Comparison of ENCODE assay signal across 8 mouse cellular contexts in the genomic region with DNA sequence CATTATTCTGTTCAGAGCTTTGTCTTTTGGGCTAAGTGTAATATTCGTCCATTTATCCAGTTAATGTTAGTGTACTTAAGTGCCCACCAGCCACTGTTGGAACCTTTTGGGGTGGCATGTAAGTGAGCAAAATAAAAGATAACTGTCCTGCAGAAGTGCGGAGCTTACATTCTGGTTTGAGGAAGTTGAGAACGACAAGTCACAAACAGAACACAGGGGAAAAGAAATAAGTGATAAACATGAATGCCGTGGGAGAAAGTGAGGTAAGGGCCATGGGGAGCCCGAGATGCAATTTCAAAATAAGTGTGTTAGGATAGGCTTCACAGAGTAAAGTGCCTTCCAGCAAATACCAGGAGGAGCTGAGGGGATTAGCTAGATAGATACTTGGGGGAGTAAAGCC. TPM values are rescaled to one million over a fixed set of nuclear protein-coding genes. Genes with fewer than 3 reads are reported as not detected.
DNase-seq lines count a peak whose midpoint lies in the region; ATAC-seq and TF ChIP-seq lines count a peak whose summit lies in the region.

No protein-coding gene starts in this region.

- no peak overlapping the region for H3K27ac ChIP-seq in left cerebral cortex, adult 2 months
- H3K27ac ChIP-seq in forebrain, embryonic 10.5 days = no peak overlapping the region
- no peak overlapping the region for H3K27ac ChIP-seq in limb, embryonic 12.5 days
- no peak overlapping the region for H3K27ac ChIP-seq in neural tube, embryonic 15.5 days (replicated peaks)

- no peak for ATAC-seq in limb, embryonic 12.5 days (ENCODE audit: insufficient number of reproducible peaks, insufficient read depth, low FRiP score, low TSS enrichment, low read depth)
- no peak for ATAC-seq in neural tube, embryonic 15.5 days (ENCODE audit: low FRiP score)

- peak overlapping the region; percentile 70 for H3K4me2 ChIP-seq in limb, embryonic 12.5 days
- peak overlapping the region; percentile 87 for H3K4me2 ChIP-seq in neural tube, embryonic 15.5 days

- peaks cover 22% of the 10 kb centered on the region for H3K4me1 ChIP-seq in forebrain, embryonic 10.5 days
- H3K4me1 ChIP-seq in limb, embryonic 12.5 days (replicated peaks) = peaks cover 8% of the 10 kb centered on the region
- peaks cover 19% of the 10 kb centered on the region for H3K4me1 ChIP-seq in neural tube, embryonic 15.5 days

- 78% methylated on average over 5 of the region's 5 CpGs for WGBS in forebrain, embryonic 10.5 days
- WGBS in limb, embryonic 12.5 days = 75% methylated on average over 5 of the region's 5 CpGs
- 76% methylated on average over 5 of the region's 5 CpGs for WGBS in neural tube, embryonic 15.5 days

- no peak for DNase-seq in left cerebral cortex, adult 2 months (ENCODE audit: extremely low spot score in 1 of 2, low spot score in 2 of 2)
- no peak for DNase-seq in left cerebral cortex, adult 9 months (ENCODE audit: low spot score in 2 of 2)
- DNase-seq in forebrain, embryonic 10.5 days (ENCODE audit: extremely low spot score, low spot score) = no peak
- DNase-seq in left cerebral cortex, postnatal 14 days (ENCODE audit: low spot score in 2 of 2) = no peak
- no peak for DNase-seq in kidney, adult 18-20 months
- no peak for DNase-seq in layer of hippocampus, adult 8-10 months (ENCODE audit: low spot score in 2 of 2)

- intact Hi-C loops in left cerebral cortex, adult 2 months (cut with DNase I) = loop anchor here (5.0 kb wide), 1 partner anchor 136 kb away; no protein-coding TSS in a partner anchor
- intact Hi-C loops in left cerebral cortex, postnatal 14 days (cut with DNase I) = no loop called here

- no peaks in the 10 kb centered on the region for H3K9me3 ChIP-seq in forebrain, embryonic 10.5 days
- H3K9me3 ChIP-seq in limb, embryonic 12.5 days = no peaks in the 10 kb centered on the region
- no peaks in the 10 kb centered on the region for H3K9me3 ChIP-seq in neural tube, embryonic 15.5 days (replicated peaks)

- peak overlapping the region; percentile 64 for H3K4me3 ChIP-seq in left cerebral cortex, adult 2 months
- peak overlapping the region; percentile 66 for H3K4me3 ChIP-seq in forebrain, embryonic 10.5 days
- peak overlapping the region; percentile 60 for H3K4me3 ChIP-seq in limb, embryonic 12.5 days (replicated peaks)
- H3K4me3 ChIP-seq in neural tube, embryonic 15.5 days (replicated peaks) = peak overlapping the region; percentile 75

- H3K9ac ChIP-seq in limb, embryonic 12.5 days (replicated peaks) = no peak overlapping the region
- H3K9ac ChIP-seq in neural tube, embryonic 15.5 days (replicated peaks) = peak overlapping the region; percentile 52; the same call in 1 of the 2 replicates

- no peak for TF ChIP-seq CTCF in left cerebral cortex, adult 2 months (IDR thresholded peaks at IDR 0.05)

- no peaks in the 10 kb centered on the region for H3K27me3 ChIP-seq in forebrain, embryonic 10.5 days (ENCODE audit: poor library complexity, severe bottlenecking)
- H3K27me3 ChIP-seq in limb, embryonic 12.5 days = no peaks in the 10 kb centered on the region
- no peaks in the 10 kb centered on the region for H3K27me3 ChIP-seq in neural tube, embryonic 15.5 days (replicated peaks)

- peaks cover 35% of the 10 kb centered on the region for H3K36me3 ChIP-seq in forebrain, embryonic 10.5 days (replicated peaks)
- peaks cover 28% of the 10 kb centered on the region for H3K36me3 ChIP-seq in limb, embryonic 12.5 days
- H3K36me3 ChIP-seq in neural tube, embryonic 15.5 days = peaks cover 29% of the 10 kb centered on the region

RNA-seq across cellular contexts. Expression of a gene that starts 3.0 kb away (rescaled TPM):
- total RNA-seq in left cerebral cortex, adult 2 months (2021) = 1 to 10 TPM; 5.9 to 6.2 TPM
- polyA plus RNA-seq in forebrain, embryonic 10.5 days (2016; fragmentation: Nextera tagmentation; extraction: Ambion mirVana) = 11.2 and 11.9 TPM in 2 replicates
- 9.1 and 9.7 TPM in 2 replicates for polyA plus RNA-seq in limb, embryonic 12.5 days (2016; fragmentation: Nextera tagmentation; extraction: Ambion mirVana)
- 8.9 and 9.6 TPM in 2 replicates for polyA plus RNA-seq in neural tube, embryonic 15.5 days (2015; fragmentation: Nextera tagmentation; extraction: Ambion mirVana)
- total RNA-seq in left cerebral cortex, postnatal 14 days (2021) = 1 to 10 TPM; 4.0 to 4.4 TPM
- total RNA-seq in layer of hippocampus, adult 8-10 months (2022) = 1 to 10 TPM; 5.7 to 6.8 (median 6.6) TPM

RNA-seq across cellular contexts. Expression of a gene that starts 48.3 kb away (rescaled TPM):
- under 1 TPM; 0.50 to 0.63 TPM for total RNA-seq in left cerebral cortex, adult 2 months (2021)
- 0.09 and 0.11 TPM in 2 replicates for polyA plus RNA-seq in forebrain, embryonic 10.5 days (2016; fragmentation: Nextera tagmentation; extraction: Ambion mirVana)
- 0.06 and 0.16 TPM in 2 replicates for polyA plus RNA-seq in limb, embryonic 12.5 days (2016; fragmentation: Nextera tagmentation; extraction: Ambion mirVana)
- polyA plus RNA-seq in neural tube, embryonic 15.5 days (2015; fragmentation: Nextera tagmentation; extraction: Ambion mirVana) = 0.27 and 0.31 TPM in 2 replicates
- under 1 TPM; 0.35 to 0.44 TPM for total RNA-seq in left cerebral cortex, postnatal 14 days (2021)
- under 1 TPM; 0.63 to 0.96 (median 0.70) TPM for total RNA-seq in layer of hippocampus, adult 8-10 months (2022)

RNA-seq across cellular contexts. Expression of a gene that starts 50.5 kb away (rescaled TPM):
- 10 to 100 TPM; 20.4 to 26.8 TPM for total RNA-seq in left cerebral cortex, adult 2 months (2021)
- polyA plus RNA-seq in forebrain, embryonic 10.5 days (2016; fragmentation: Nextera tagmentation; extraction: Ambion mirVana) = 8.7 and 12.7 TPM in 2 replicates
- polyA plus RNA-seq in limb, embryonic 12.5 days (2016; fragmentation: Nextera tagmentation; extraction: Ambion mirVana) = 15.5 and 31.0 TPM in 2 replicates
- 48.2 and 55.0 TPM in 2 replicates for polyA plus RNA-seq in neural tube, embryonic 15.5 days (2015; fragmentation: Nextera tagmentation; extraction: Ambion mirVana)
- 10 to 100 TPM; 31.9 to 49.8 TPM for total RNA-seq in left cerebral cortex, postnatal 14 days (2021)
- total RNA-seq in layer of hippocampus, adult 8-10 months (2022) = 10 to 100 TPM; 36.3 to 41.0 (median 38.6) TPM
